Mouse (Mus musculus) thymus, adult 2 months (tissue): ENCODE results near the gene Amt. TPM values are rescaled to one million over a fixed set of nuclear protein-coding genes. Genes with fewer than 3 reads are reported as not detected.
A peak's percentile ranks its signal among the peaks of the same experiment; 100 is the strongest.

Experiments
- DNase-seq: peaks from one replicate; pipeline ENCODE4 v3.0.0; 2021
- H3K27ac ChIP-seq: fragments of 200-500 bp; 2 replicates; pipeline ENCODE4 v1.5.1; 2012; ENCODE audit warnings: low read length, control low read depth; ENCODE audit not compliant: control insufficient read depth, insufficient read depth
- H3K27me3 ChIP-seq: fragments of 200-500 bp; 2 replicates; pipeline ENCODE4 v1.6.1; 2012; ENCODE audit warnings: mild to moderate bottlenecking, low read length, moderate library complexity, mixed read lengths; ENCODE audit not compliant: control insufficient read depth, insufficient read depth
- H3K36me3 ChIP-seq: fragments of 200-500 bp; 2 replicates; pipeline ENCODE4 v1.6.1; 2012; ENCODE audit warnings: mild to moderate bottlenecking, low read length, moderate library complexity; ENCODE audit not compliant: control insufficient read depth, insufficient read depth
- H3K4me1 ChIP-seq: fragments of 200-500 bp; replicated peaks from 2 replicates; pipeline ENCODE4 v1.6.1; 2012; ENCODE audit warnings: low read length; ENCODE audit not compliant: control insufficient read depth, insufficient read depth
- H3K4me3 ChIP-seq: fragments of 200-500 bp; 2 replicates; pipeline ENCODE4 v1.5.1; 2012; ENCODE audit warnings: mild to moderate bottlenecking, low read length, control low read depth, moderate library complexity; ENCODE audit not compliant: control insufficient read depth, insufficient read depth
- CTCF ChIP-seq: fragments of 200-500 bp; IDR thresholded peaks from 2 replicates; pipeline ENCODE4 v1.5.1; 2012; ENCODE audit warnings: mild to moderate bottlenecking, control low read depth, low read length, moderate library complexity, borderline replicate concordance; ENCODE audit not compliant: control insufficient read depth, poor library complexity, insufficient read depth; ENCODE audit errors: extremely low read depth
- POLR2A ChIP-seq: fragments of 200-500 bp; IDR thresholded peaks from 2 replicates; pipeline ENCODE4 v1.6.1; 2012; ENCODE audit warnings: mild to moderate bottlenecking, low read length, control low read depth, moderate library complexity; ENCODE audit not compliant: control insufficient read depth, poor library complexity, insufficient read depth; ENCODE audit errors: extremely low read depth
- WGBS: fragments of 180-500 bp; shearing (Covaris S2); methylation state at CpG from one replicate; pipeline ENCODE4 v1.1.7; 2018; 5-methylcytosine and 5-hydroxymethylcytosine counted together
- polyA plus RNA-seq: library from polyadenylated mRNA; depleted of rRNA; stranded (reverse); fragments of >200 nt; gene quantifications from 2 replicates; pipeline ENCODE4 v1.2.3, GENCODE M21; 2012

Gene Amt
- polyA plus RNA-seq, 1 experiment: 4.4 TPM

DNA sequence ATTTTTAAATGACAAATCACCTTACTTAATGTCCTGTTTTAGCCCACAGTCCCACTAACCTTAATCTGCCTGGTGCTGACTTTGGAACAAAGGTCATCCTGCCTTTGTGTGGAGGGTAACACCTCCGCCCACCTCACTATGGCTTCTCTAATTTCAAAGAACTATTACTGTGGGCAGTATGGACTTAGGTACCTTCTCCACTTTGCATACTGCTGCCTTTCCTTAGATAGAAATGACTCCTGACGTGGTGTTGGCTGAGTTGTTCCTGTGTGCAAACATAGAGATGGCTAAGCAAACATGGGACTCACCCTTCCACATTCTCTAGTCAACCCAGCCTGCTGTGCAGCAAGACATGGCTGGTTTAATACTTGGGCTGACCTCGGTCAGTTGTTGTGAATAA is 5.2 kb downstream of the Amt start:
- Histone ChIP-seq H3K4me1 (peaks cover 7% of the 10 kb centered on the region), H3K4me3 (no peak overlapping the region), H3K36me3 (no peaks in the 10 kb centered on the region), H3K27ac (no peak overlapping the region), H3K27me3 (no peaks in the 10 kb centered on the region)
- 94% methylated on average over 3 of the region's 3 CpGs for WGBS
- DNase-seq: no peak
- no peak for TF ChIP-seq POLR2A
- TF ChIP-seq CTCF: no peak

DNA sequence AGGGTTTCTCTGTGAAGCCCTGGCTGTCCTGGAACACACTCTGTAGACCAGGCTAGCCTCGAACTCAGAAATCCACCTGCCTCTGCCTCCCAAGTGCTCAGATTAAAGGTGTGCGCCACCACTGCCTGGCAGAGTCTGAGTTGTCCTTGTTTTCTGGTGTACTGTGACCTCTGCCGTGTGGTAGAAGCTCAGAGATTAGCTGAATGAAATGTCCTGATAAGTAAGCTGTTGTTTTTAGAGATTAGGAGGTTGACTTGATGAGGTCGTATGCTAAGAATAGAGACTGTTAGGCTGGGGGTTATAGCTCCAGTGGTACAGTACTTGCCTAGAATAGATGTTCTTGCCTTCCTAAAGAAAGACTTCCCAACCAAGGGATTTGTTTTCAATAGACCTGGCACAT is 8.1 kb downstream of the Amt start:
- no peak for DNase-seq
- Histone ChIP-seq H3K4me3 (no peak overlapping the region), H3K4me1 (peaks cover 9% of the 10 kb centered on the region), H3K36me3 (no peaks in the 10 kb centered on the region), H3K27ac (no peak overlapping the region), H3K27me3 (no peaks in the 10 kb centered on the region)
- WGBS: 94% methylated on average over 4 of the region's 4 CpGs
- no peak for TF ChIP-seq POLR2A
- TF ChIP-seq CTCF: no peak

DNA sequence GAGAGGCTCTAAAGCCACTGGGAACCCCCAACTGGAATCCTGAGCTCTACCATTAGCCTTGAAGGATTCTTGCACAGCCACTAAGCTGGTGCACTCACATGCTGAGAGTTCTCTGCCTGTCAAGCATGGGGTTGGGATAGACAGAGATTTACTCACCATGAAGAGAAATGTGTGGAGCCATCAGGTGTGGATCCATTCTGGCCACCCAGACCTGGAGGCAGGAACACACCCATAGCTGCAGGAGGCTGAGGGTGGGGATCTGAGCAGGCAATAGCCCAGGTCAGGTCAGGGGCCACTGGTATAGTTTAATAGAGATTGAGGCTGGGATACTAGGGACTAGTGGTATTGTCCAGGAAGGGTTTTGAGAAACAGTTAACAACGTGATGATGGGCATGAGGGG is 8.5 kb downstream of the Amt start:
- no peak for DNase-seq
- no peak overlapping the region for H3K27ac ChIP-seq
- TF ChIP-seq CTCF (no peak), POLR2A (no peak)
- H3K4me1 ChIP-seq: peaks cover 9% of the 10 kb centered on the region
- H3K36me3 ChIP-seq: no peaks in the 10 kb centered on the region
- no peaks in the 10 kb centered on the region for H3K27me3 ChIP-seq
- 0% methylated on average over 1 of the region's 1 CpGs for WGBS
- peak overlapping the region; percentile 57 for H3K4me3 ChIP-seq

DNA sequence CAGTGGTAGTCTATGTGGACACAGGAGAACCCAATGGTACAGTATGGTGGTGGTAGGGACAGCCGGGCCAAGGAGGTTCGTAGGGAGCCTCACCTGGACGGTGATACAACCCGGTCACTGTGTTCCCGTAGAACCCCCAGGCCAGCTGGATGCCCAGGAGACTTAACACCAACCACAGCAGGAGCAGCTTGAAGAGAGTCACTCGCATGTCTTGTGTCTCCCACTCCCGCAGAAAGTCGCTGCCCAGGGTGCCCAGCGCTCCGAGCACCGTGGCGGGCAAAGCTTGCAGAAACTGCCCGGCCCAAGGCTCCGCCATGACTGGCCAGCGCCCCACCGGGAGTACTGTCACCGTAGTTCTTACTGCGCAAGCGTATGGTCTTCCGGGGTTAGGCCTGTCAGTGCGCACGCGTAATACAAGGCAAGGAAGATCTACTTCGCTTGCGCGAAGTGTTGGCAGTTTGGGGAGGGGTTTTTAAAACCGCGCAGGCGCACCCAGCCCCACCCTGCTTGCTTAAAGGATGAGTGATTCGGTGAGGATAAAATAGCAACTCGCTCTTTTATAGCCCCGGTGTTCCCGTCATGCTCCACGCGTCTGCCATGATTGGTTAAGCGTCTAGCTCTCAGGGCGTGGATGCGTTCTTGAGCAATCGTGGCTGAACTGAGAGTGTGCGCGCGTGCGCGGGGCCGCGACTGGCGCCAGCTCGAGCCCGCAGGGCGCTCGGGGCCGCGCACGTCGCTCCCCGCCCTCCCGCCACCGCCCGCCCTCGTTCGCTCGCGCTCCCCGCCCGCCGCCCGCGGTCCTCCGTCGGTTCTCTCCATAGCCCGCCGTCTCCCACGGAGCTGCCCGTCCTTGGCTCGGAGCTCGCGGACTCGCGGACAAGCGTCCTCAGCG is 9.2 kb downstream of the Amt start, which contains the start of the genes Rhoa and Tcta:
Gene Rhoa, plus strand, starts transcription at position 501 of the 892 bp plus-strand sequence.
Gene Tcta, minus strand, starts transcription at position 532 of the 892 bp plus-strand sequence.
- TF ChIP-seq CTCF (peak; percentile 44; the same call in 1 of the 2 replicates), POLR2A (peak; percentile 92)
- Histone ChIP-seq H3K27ac (peak within 1 kb of the TSS; percentile 95), H3K36me3 (no peaks in the 10 kb centered on the region), H3K4me1 (peaks cover 9% of the 10 kb centered on the region), H3K4me3 (peak within 1 kb of the TSS; percentile 95), H3K27me3 (no peaks in the 10 kb centered on the region)
- WGBS: under 1% methylated on average over 81 of the region's 81 CpGs
- DNase-seq: peak; percentile 98

DNA sequence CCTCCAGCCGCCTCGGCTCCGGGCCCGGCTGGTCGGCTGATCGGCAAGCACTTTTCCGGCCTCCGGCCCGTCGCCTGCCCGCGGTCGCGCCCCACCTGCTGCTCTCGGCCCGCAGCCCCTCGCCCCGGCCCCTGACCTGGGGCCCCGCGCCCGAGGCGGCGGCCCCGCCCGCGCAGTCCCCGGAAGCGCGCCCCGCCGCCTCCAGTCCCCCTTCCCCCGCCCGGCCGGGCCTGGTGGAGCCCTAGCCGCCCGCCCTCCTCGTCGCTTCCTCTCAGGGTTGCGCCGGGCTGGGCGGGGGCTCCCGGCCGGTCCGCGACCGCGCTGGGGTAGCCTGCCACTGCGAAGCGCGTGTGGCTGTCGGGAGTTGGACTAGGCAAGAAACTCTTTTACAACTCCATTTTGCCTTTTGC is 9.9 kb downstream of the Amt start:
- Histone ChIP-seq H3K27me3 (no peaks in the 10 kb centered on the region), H3K4me1 (peaks cover 9% of the 10 kb centered on the region)
- 1% methylated on average over 50 of the region's 51 CpGs for WGBS

DNA sequence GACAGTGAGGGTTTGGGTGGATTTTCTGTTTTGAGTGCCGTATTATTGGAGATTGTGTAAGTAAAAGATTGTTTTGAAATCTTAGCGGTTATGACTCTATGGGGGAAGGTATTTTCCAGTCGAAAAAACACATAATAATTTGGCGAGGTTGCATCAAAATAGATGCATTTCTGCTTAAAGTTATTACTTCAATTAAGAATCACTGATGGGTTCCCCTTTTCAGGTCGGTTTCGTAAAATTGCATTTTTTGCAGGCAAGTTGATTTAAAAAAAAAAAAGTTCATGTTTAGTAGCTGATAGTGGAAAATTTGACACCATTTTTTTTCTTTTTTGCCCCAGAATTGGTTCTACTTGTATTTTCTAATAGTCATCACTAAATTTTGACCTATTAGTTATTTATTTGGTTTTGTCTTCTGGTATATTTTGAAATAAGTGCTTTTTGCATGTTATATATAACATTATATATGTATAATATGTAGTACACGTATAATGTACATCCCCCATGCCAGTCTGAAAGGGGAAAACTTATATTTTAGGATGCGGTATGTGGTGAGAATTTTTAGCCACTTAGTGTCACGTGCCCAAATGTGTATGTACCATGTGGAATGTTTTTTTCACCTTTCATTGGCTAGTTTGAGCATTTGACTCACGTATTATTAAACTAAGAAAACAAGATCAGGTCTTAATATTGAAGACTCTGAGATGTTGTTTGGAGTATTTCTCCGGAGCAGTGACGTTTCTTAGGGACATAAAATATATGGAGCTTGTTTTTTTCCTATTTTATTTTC is 10.6 kb downstream of the Amt start:
- DNase-seq: no peak
- WGBS: 4% methylated on average over 12 of the region's 12 CpGs
- no peak for TF ChIP-seq CTCF
- TF ChIP-seq POLR2A: no peak

More for the DNA sequence above, 9.9 kb downstream of the Amt start:
- Histone ChIP-seq H3K36me3 (no peaks in the 10 kb centered on the region), H3K4me3 (peak overlapping the region; percentile 95), H3K27ac (peak overlapping the region; percentile 95)
- peak; percentile 84 for DNase-seq
- TF ChIP-seq CTCF (0 out of 2 replicates have a peak, but pooled peaks have one; percentile 12), POLR2A (no peak)

More for the DNA sequence above, 10.6 kb downstream of the Amt start:
- peaks cover 9% of the 10 kb centered on the region for H3K4me1 ChIP-seq
- peak overlapping the region; percentile 65 for H3K27ac ChIP-seq
- H3K27me3 ChIP-seq: no peaks in the 10 kb centered on the region
- peak overlapping the region; percentile 95 for H3K4me3 ChIP-seq
- no peaks in the 10 kb centered on the region for H3K36me3 ChIP-seq
